Mouse (Mus musculus) megakaryocyte-erythroid progenitor cell, adult 5-6 weeks (primary cell): ENCODE measurements around the gene Actn1. TPM values are rescaled to one million over a fixed set of nuclear protein-coding genes. Genes with fewer than 3 reads are reported as not detected.

Experiments used
- ATAC-seq: replicated peaks from 2 replicates; pipeline ENCODE4 v1.8.0; 2016; ENCODE audit warnings: mild to moderate bottlenecking, inconsistent platforms; ENCODE audit not compliant: severe bottlenecking, poor library complexity, low FRiP score, low TSS enrichment
- total RNA-seq, 2 experiments: library from RNA; stranded (forward) in 1 of 2; stranded (reverse) in 1 of 2; fragments of 200-1000, 215-1000 nt in 1 of 2; fragments of >200 nt in 1 of 2; fragmentation: Nextera tagmentation in 1 of 2; gene quantifications; 2 replicates each; pipeline ENCODE4 v1.2.3; 2014 to 2017

The Actn1 gene
- total RNA-seq, 2 experiments from 2014 or later = 0.96 to 4.9 TPM

- no peak for ATAC-seq
These were observed 849 bp upstream of the Actn1 start for GRCm38 (mm10) chr12:80260744-80261695.

GRCm38 (mm10) chr12:80259216-80260055 is 735 bp downstream of the Actn1 start:
- peak; percentile 57 for ATAC-seq

GRCm38 (mm10) chr12:80258520-80259215 is 1.5 kb downstream of the Actn1 start:
- no peak for ATAC-seq

- ATAC-seq = no peak
These were observed 8.2 kb downstream of the Actn1 start for GRCm38 (mm10) chr12:80251978-80252377.

GRCm38 (mm10) chr12:80251554-80251953 is 8.6 kb downstream of the Actn1 start:
- ATAC-seq = no peak

- no peak for ATAC-seq
These were observed 10.6 kb downstream of the Actn1 start for GRCm38 (mm10) chr12:80249539-80249938.

GRCm38 (mm10) chr12:80247067-80247466 is 13.1 kb downstream of the Actn1 start:
- ATAC-seq = no peak

GRCm38 (mm10) chr12:80246505-80246904 is 13.7 kb downstream of the Actn1 start:
- no peak for ATAC-seq

GRCm38 (mm10) chr12:80244755-80245154 is 15.4 kb downstream of the Actn1 start:
- ATAC-seq = no peak

- ATAC-seq = no peak
These were observed 16.0 kb downstream of the Actn1 start for GRCm38 (mm10) chr12:80244127-80244526.

- no peak for ATAC-seq
These were observed 16.8 kb downstream of the Actn1 start for GRCm38 (mm10) chr12:80243335-80243734.

GRCm38 (mm10) chr12:80239445-80239844 is 20.7 kb downstream of the Actn1 start:
- ATAC-seq = no peak

- ATAC-seq = no peak
These were observed 21.6 kb downstream of the Actn1 start for GRCm38 (mm10) chr12:80238523-80238922.

- no peak for ATAC-seq
These were observed 24.9 kb downstream of the Actn1 start for GRCm38 (mm10) chr12:80235295-80235694.

GRCm38 (mm10) chr12:80234226-80234625 is 25.9 kb downstream of the Actn1 start:
- ATAC-seq = no peak

GRCm38 (mm10) chr12:80232840-80233218 is 27.3 kb downstream of the Actn1 start:
- no peak for ATAC-seq

- no peak for ATAC-seq
These were observed 27.9 kb downstream of the Actn1 start for GRCm38 (mm10) chr12:80232076-80232839.

- ATAC-seq = no peak
These were observed 28.9 kb downstream of the Actn1 start for GRCm38 (mm10) chr12:80231317-80231716.

- no peak for ATAC-seq
These were observed 29.3 kb downstream of the Actn1 start for GRCm38 (mm10) chr12:80230854-80231253.
